Mouse (Mus musculus): ENCODE measurements at regions not wholly inside any gene's neighbourhood (a gene's known extent, or its start where the extent isn't known, plus 50 kb on each side); places are given as distances from the start of the nearest gene placed in this dataset.

- DNase-seq, result no peak
- Histone ChIP-seq H3K4me3 (replicated peaks; ENCODE audit: extremely low read depth, low read depth, low read length) (no peak overlapping the region), H3K4me1 (ENCODE audit: control insufficient read depth, insufficient read depth, low read length) (no peaks in the 10 kb centered on the region)
- WGBS, result 38% methylated on average over 7 of the region's 7 CpGs
- TF ChIP-seq CTCF (IDR thresholded peaks at IDR 0.05; ENCODE audit: insufficient read depth, low read length) (no peak), POLR2A (IDR thresholded peaks at IDR 0.05; ENCODE audit: borderline replicate concordance, extremely low read depth, low read depth, low read length) (no peak)
Observed at GRCm38 (mm10) chr13:116709671-116710070, 315.7 kb downstream of the Parp8 start.

DNA sequence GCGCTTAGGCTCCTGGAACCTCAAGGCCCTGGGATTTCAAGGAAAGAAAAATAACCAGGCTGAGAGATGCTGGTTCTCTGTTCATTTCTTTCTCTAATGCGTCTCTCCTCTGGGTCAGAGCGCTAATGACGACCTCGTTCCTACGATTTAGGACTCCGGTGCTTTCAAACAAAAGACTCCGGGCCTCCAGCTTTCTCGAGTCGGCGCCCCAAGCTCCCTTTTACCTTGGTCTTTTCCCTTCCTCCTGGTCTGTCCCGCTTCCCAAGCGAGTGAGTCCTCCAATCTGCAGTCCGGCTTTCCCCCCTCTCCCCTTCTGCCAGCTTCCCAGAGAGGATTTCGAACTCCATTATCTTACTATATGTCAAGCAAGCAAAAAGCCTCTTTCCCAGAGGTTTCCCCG, 316.5 kb downstream of the Parp8 start:
- no peaks in the 10 kb centered on the region for H3K4me1 ChIP-seq (ENCODE audit: control insufficient read depth, insufficient read depth, low read length)
- H3K4me3 ChIP-seq (replicated peaks; ENCODE audit: extremely low read depth, low read depth, low read length), result no peak overlapping the region
- TF ChIP-seq CTCF (IDR thresholded peaks at IDR 0.05; ENCODE audit: insufficient read depth, low read length) (no peak), POLR2A (IDR thresholded peaks at IDR 0.05; ENCODE audit: borderline replicate concordance, extremely low read depth, low read depth, low read length) (no peak)
- DNase-seq, result no peak
- WGBS, result 8% methylated on average over 16 of the region's 16 CpGs

GRCm38 (mm10) chr13:116708456-116708780, 316.9 kb downstream of the Parp8 start:
- TF ChIP-seq POLR2A (IDR thresholded peaks at IDR 0.05; ENCODE audit: borderline replicate concordance, extremely low read depth, low read depth, low read length) (no peak), CTCF (IDR thresholded peaks at IDR 0.05; ENCODE audit: insufficient read depth, low read length) (no peak)
- Histone ChIP-seq H3K4me3 (replicated peaks; ENCODE audit: extremely low read depth, low read depth, low read length) (no peak overlapping the region), H3K4me1 (ENCODE audit: control insufficient read depth, insufficient read depth, low read length) (no peaks in the 10 kb centered on the region)
- DNase-seq, result no peak
- WGBS, result 6% methylated on average over 7 of the region's 7 CpGs

DNA sequence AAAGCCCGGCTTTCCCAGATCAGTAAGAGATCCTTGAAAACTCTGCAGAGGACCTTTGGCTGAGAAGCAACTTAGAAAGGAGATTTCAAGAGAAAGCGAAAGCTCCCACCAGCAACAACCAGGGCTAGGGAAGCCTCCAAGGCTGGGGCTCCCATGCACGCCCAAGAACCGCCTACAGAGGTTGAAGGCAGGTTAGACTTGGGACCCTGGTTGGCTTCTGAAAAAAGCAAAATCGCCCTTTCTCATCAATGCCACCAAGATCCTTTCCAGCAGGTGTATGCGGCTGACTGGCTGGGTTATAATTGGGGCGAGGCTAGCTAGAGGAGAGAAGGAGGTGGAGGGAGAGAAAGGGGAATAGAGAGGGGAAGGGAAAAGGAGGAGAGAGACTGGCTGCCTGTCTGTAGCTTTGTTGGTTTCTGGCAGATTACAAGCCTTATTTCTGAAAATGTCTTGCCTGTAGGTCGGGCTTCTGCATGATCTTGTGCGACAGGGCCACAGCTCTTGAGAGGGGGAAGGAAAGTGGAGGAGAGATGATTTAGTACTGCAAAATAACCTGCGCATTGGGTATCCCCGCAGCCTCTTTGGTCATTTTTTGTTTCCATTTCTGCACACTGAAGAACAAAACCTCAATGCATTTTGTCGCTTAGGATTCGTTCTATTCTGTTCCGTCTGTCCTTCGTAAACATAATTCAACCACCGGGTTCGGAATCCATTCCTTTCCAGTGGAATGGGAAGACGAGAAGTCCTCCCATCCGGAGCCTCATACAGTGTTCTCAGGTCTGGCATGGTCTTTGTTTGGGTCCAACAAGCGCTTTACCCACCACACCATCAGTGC, 317.5 kb downstream of the Parp8 start:
- no peak for DNase-seq
- Histone ChIP-seq H3K4me1 (ENCODE audit: control insufficient read depth, insufficient read depth, low read length) (no peaks in the 10 kb centered on the region), H3K4me3 (replicated peaks; ENCODE audit: extremely low read depth, low read depth, low read length) (no peak overlapping the region)
- 14% methylated on average over 20 of the region's 20 CpGs for WGBS
- TF ChIP-seq CTCF (IDR thresholded peaks at IDR 0.05; ENCODE audit: insufficient read depth, low read length) (no peak), POLR2A (IDR thresholded peaks at IDR 0.05; ENCODE audit: borderline replicate concordance, extremely low read depth, low read depth, low read length) (no peak)

GRCm38 (mm10) chr13:116706401-116707330, 318.7 kb downstream of the Parp8 start:
- Histone ChIP-seq H3K4me1 (ENCODE audit: control insufficient read depth, insufficient read depth, low read length) (no peaks in the 10 kb centered on the region), H3K4me3 (replicated peaks; ENCODE audit: extremely low read depth, low read depth, low read length) (no peak overlapping the region)
- no peak for TF ChIP-seq POLR2A (IDR thresholded peaks at IDR 0.05; ENCODE audit: borderline replicate concordance, extremely low read depth, low read depth, low read length)
- no peak for TF ChIP-seq CTCF (IDR thresholded peaks at IDR 0.05; ENCODE audit: insufficient read depth, low read length)
- 15% methylated on average over 18 of the region's 18 CpGs for WGBS
- no peak for DNase-seq

- no peak for DNase-seq
- Histone ChIP-seq H3K4me1 (ENCODE audit: control insufficient read depth, insufficient read depth, low read length) (no peaks in the 10 kb centered on the region), H3K4me3 (replicated peaks; ENCODE audit: extremely low read depth, low read depth, low read length) (no peak overlapping the region)
- WGBS, result 3% methylated on average over 39 of the region's 39 CpGs
- TF ChIP-seq CTCF (IDR thresholded peaks at IDR 0.05; ENCODE audit: insufficient read depth, low read length), result no peak
- TF ChIP-seq POLR2A (IDR thresholded peaks at IDR 0.05; ENCODE audit: borderline replicate concordance, extremely low read depth, low read depth, low read length), result no peak
Observed at GRCm38 (mm10) chr13:116705611-116706386, 319.5 kb downstream of the Parp8 start.

DNA sequence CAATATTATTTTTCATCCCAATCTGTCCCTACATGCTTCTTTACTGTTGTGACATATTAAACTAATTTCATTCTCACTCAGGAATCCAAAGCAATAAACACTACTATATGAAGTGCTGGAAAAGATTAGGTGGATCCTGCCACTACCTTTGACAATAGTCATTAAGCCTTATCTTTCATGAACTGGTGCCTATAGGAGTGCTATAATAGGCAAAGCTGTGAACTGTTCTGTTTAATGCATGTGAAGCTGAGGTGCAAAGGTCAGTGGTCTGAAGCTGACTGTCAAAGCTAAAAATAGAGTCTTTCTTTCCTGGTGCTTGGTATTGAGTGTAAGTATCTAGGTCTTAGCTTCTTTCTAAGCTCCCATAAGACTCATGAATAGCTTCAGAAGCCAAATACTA, 336.6 kb downstream of the Parp8 start:
- TF ChIP-seq CTCF (IDR thresholded peaks at IDR 0.05; ENCODE audit: insufficient read depth, low read length), result no peak
- no peak for TF ChIP-seq POLR2A (IDR thresholded peaks at IDR 0.05; ENCODE audit: borderline replicate concordance, extremely low read depth, low read depth, low read length)
- no peak for DNase-seq
- Histone ChIP-seq H3K4me1 (ENCODE audit: control insufficient read depth, insufficient read depth, low read length) (no peaks in the 10 kb centered on the region), H3K4me3 (replicated peaks; ENCODE audit: extremely low read depth, low read depth, low read length) (no peak overlapping the region)
